Mouse (Mus musculus) monocyte, adult 5-6 weeks (primary cell): ENCODE results near the gene Oxa1l. TPM values are rescaled to one million over a fixed set of nuclear protein-coding genes. Genes with fewer than 3 reads are reported as not detected.
A peak's percentile ranks its signal among the peaks of the same experiment; 100 is the strongest.

Experiments used
- ATAC-seq: fragments of 153-309, 156-312 bp; replicated peaks from 2 replicates; pipeline ENCODE4 v1.8.0; 2017; ENCODE audit warnings: mild to moderate bottlenecking; ENCODE audit not compliant: low TSS enrichment, insufficient number of reproducible peaks, severe bottlenecking, poor library complexity, low FRiP score
- total RNA-seq: library from RNA; stranded (forward); fragments of 200-1000, 200-491, 200-594 nt; gene quantifications from 3 replicates; pipeline ENCODE4 v1.2.3, GENCODE M21; 2017

Gene Oxa1l
- total RNA-seq, 1 experiment from 2014 or later = 24.6 TPM

DNA sequence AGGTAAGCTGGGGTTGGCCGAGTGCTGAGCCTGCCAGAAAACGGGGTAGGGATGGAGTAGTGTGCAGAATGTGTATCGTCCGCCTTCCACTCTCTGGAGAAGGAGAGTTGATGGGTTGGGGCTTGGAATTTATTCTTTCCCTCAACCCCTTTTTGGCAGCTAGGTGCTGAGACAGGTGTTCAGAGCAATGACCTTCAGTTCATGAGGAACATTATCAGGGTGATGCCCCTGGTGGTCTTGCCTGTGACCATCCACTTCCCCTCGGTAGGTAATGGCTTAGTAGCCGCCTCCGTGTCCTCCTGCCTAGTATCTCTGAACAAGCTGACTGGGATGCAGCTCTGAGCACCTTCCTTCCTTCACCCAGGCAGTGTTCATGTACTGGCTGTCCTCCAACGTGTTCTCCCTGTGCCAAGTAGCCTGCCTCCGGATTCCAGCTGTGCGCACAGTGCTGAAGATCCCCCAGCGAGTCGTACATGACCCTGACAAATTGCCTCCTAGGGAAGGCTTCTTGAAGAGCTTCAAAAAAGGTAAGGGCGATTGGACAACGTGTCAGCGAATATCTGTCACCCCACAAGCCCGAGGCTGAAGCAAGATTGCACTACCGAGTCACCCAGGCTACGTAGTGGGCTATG is 6.9 kb downstream of the Oxa1l start:
- no peak for ATAC-seq

DNA sequence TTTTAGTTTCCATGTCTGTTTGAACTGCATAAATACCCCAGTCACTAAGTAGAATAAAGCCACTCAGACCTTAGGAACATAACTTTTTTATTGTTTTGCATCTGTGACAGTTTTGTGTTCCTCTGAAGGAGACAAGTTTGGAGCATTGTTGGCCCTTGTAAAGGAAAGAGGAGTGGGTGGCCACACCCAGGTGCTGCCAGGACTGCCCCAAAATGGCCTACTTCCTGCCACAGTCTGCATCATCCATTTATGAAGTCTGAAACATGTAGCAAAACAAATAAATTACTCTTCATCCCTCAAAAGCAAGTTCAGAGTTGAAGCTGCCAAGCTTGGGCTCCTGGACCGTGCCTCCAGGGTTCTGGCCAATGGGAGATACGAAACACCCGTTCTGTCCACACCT is 8.7 kb downstream of the Oxa1l start:
- ATAC-seq = no peak

DNA sequence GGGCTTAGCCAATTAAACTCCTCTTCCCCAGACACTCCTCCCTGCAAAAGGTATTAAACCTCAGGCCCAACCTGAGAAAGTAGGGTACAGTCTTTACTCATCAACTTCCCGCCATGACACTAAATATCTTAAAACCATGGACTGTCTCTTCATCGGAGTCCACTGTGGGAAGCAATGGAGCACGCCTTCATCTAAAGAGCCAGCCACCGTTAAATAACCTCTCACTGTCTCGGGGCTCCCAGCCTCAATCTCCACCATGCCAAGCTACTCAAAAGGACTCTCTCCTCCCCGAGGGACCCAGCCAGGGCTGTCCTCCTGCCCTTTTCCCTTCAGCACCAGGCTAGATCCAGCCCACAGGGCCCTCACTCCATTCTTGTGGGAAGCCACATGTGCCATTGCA is 10.0 kb downstream of the Oxa1l start:
- no peak for ATAC-seq

- no peak for ATAC-seq
Observed at GRCm38 (mm10) chr14:54371460-54371859, 10.8 kb downstream of the Oxa1l start.

GRCm38 (mm10) chr14:54372923-54373322 is 12.3 kb downstream of the Oxa1l start:
- no peak for ATAC-seq

GRCm38 (mm10) chr14:54375916-54376315 is 15.3 kb downstream of the Oxa1l start:
- peak; percentile 77 for ATAC-seq

- ATAC-seq = no peak
Observed at GRCm38 (mm10) chr14:54377166-54377565, 16.5 kb downstream of the Oxa1l start.

- no peak for ATAC-seq
Observed at GRCm38 (mm10) chr14:54379571-54379970, 18.9 kb downstream of the Oxa1l start.

DNA sequence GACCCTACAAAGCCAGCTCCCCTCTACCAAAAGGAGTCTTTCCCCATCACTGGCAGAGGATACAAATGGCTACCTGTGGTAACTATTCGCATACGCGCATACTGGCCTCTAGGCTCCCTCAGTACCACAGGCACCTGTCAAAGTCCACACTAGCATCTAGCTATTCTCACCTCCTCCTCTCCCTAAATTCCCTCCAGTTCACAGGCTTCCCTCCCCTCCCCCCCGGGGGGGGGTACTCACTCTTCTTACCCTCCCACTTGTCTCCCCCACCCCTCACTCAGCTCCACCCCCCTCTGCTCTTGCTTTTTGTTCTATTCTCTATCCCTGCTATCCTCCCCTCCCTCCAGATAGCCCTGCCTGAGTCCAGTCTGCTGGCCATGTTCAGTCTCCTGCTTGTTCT is 20.0 kb downstream of the Oxa1l start:
- ATAC-seq = no peak

- no peak for ATAC-seq
Observed at GRCm38 (mm10) chr14:54381816-54382215, 21.2 kb downstream of the Oxa1l start.

DNA sequence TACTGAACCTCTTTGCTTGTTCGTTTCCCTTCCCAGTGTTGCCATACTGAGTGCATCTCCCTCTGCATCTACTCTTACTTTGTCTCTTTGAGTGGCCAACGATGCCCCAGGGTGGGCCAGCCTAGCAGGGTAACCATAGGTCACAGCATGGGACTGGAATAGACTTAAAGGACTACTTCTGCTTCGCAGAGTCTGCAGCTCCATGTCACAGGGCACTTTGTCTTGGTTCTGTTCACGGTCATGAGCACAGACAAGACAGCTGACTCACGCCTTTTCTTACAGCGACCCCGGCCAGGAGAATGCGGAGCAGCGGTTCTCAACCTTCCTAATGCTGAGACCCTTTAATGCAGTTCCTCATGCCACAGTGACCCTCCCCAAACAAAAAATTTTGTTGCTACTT is 22.0 kb downstream of the Oxa1l start:
- ATAC-seq = no peak

DNA sequence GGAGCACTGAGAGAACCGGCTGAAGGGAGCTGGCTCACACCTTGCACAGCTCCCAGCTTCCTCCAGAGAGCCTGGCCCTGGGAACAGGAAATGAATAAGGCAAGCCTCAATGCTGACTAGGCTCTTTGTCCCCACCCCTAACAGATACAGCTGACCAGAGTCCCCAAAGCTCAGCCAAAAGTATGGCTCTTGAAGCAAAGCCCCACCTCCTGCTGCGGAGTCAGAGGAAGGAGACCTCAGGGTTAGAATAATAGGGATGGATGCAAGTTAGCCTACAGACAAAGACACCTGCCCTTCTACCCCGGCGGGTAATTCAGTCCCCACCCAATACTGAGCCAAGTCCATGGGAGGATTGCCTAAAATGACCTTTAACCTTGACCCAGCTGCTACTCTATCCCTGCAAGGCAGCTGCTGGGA is 22.7 kb downstream of the Oxa1l start:
- ATAC-seq = peak; percentile 18; the same call in 1 of the 2 replicates

- no peak for ATAC-seq
Observed at GRCm38 (mm10) chr14:54384396-54384795, 23.8 kb downstream of the Oxa1l start.

DNA sequence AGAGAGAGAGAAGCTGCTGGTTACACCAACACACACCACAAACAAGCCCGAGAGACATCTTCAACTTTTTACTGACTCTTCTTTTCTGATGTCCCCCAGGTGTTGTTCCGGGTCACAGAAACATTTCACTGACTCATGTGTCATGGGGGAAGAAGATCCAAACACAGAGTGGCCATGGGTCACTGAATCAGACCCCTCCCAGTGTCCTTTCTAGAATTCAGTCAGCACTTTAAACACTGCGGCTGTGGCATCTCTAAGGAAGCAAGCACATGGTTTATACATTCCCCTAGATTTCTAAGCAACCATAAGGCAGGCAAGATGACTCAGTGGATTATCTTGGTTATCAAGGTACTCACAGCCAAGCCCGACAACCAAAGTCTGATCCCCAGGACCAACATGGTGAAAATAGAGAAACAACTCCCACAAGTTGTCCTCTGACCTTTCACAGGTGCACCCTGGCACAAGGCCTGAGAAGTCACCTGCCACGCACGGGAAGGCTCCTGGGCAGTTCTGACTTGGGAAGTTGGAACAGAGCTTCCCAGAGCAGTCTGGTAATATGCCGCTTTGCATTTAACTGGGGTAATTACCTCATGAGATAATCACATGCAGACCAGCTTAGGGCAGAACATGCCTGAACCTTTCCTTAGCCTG is 25.5 kb downstream of the Oxa1l start:
- no peak for ATAC-seq

GRCm38 (mm10) chr14:54387546-54387945 is 26.9 kb downstream of the Oxa1l start:
- no peak for ATAC-seq

GRCm38 (mm10) chr14:54390843-54391242 is 30.2 kb downstream of the Oxa1l start:
- no peak for ATAC-seq

GRCm38 (mm10) chr14:54393794-54394193 is 33.2 kb downstream of the Oxa1l start:
- ATAC-seq = no peak

- ATAC-seq = no peak
Observed at GRCm38 (mm10) chr14:54394309-54394708, 33.7 kb downstream of the Oxa1l start.

DNA sequence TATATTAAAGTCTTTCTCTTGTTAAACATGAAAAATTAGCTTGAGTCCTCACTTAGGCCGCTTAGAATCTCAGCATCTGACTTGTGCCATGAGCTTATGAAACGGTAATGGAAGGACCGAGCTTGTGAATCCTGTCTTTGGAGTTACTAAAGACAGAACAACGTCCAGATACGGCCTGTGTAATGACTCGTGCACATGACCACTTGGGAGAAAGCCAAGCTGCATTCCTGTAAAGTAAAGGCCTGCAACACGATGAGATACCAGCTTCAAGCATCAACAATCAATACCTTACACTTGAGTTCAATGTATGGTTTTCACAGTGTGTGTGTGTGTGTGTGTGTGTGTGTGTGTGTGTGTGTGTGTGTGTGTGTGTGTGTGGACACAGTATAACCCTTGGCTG is 36.1 kb downstream of the Oxa1l start:
- ATAC-seq = no peak

DNA sequence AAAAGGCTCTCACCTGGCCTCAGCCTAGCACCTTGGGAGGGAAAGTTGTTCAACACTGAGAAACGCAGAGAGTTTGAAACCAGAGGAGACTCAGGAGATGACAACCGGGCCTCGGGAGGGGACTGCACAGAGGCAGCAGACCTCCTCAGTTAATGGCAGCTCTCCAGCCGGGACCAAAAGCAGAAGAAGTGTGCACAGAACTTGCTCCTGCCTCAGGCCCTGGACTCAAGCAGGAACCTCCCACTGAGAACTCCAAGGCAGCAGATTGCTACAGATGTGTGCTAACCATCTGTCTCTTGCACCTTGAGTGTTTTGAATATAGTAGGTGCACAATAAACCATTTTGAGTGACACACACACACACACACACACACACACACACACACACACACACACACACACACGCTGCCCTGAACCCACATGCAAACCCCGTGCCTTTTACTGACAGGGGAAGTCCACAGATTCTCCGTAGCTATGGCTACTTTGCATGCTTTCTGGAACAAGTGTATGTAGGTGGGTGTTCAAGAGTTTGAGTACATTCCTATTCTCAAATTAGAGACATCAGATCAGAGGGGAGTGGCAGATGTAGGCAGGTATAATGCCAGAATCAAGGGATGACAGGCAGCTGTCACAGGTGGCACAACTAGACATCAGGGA is 37.4 kb downstream of the Oxa1l start:
- ATAC-seq = peak; percentile 56
